Mouse (Mus musculus) brain, embryonic 14.5 days (tissue): ENCODE measurements at regions not wholly inside any gene's neighbourhood (a gene's known extent, or its start where the extent isn't known, plus 50 kb on each side); places are given as distances from the start of the nearest gene placed in this dataset.

ENCODE experiments used
- CTCF ChIP-seq: fragments of 200-500 bp; IDR thresholded peaks from 2 replicates; pipeline ENCODE4 v1.5.1; 2012; ENCODE audit warnings: inconsistent platforms, mild to moderate bottlenecking, moderate library complexity, borderline replicate concordance; ENCODE audit not compliant: insufficient read depth, insufficient read length; ENCODE audit errors: extremely low read depth
- POLR2A ChIP-seq: fragments of 200-500 bp; IDR thresholded peaks from 2 replicates; pipeline ENCODE4 v1.6.1; 2012; ENCODE audit warnings: mild to moderate bottlenecking, inconsistent platforms, borderline replicate concordance; ENCODE audit not compliant: poor library complexity, insufficient read depth, insufficient read length, severe bottlenecking; ENCODE audit errors: extremely low read depth

DNA sequence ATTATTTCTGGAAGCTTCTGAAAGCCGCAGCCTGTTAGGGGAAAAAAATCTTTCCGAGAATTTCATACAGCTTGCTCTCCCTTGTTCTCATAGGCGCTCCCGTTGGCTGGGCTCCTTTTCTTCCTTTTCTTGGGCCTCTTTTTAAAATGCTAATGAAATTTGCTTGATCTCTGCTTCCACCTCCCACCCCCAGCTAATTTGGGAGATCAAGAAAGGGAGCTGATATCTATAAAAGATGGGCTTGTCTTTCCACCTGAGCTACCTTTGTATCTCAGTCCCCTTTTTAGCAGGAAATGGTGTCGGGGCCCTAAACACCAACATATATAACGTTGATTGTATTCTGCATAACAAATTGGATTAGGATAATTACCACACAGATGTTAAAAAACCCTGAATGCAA is 128.5 kb upstream of the Tex13c2 start:
- TF ChIP-seq CTCF (no peak), POLR2A (no peak)
